28 mouse cellular contexts compared by ENCODE assay signal in genomic region chr6:128491916-128492315, GRCm38 (mm10). TPM values are rescaled to one million over a fixed set of nuclear protein-coding genes. Genes with fewer than 3 reads are reported as not detected.
DNase-seq lines count a peak whose midpoint lies in the region; ATAC-seq lines count a peak whose summit lies in the region.
"Had no signal": no experiment of that assay in that cellular context is flagged by ENCODE, and none has a peak within 500 bp of the region (broad histone marks: within the 10 kb centered on the region; RNA-seq: fewer than 3 reads in every experiment).

No protein-coding gene starts in this region.

- H3K9me3 ChIP-seq in megakaryocyte, embryonic 14.5 days: peaks cover 9% of the 10 kb centered on the region
- no peaks in the 10 kb centered on the region for H3K9me3 ChIP-seq in hindbrain, embryonic 14.5 days (ENCODE audit: control insufficient read depth, low read length)
- no peaks in the 10 kb centered on the region for H3K9me3 ChIP-seq in neural tube, embryonic 14.5 days (ENCODE audit: control insufficient read depth, low read length)
- H3K9me3 ChIP-seq in forebrain, embryonic 12.5 days: 0 out of 2 replicates have a peak, but pooled peaks cover 2% of the 10 kb centered on the region
- H3K9me3 ChIP-seq: forebrain, embryonic 13.5 days; kidney, embryonic 15.5 days; limb, embryonic 15.5 days; neural tube, embryonic 12.5 days had no signal

- no peaks in the 10 kb centered on the region for H3K36me3 ChIP-seq in megakaryocyte, embryonic 14.5 days (replicated peaks; ENCODE audit: low read length)
- no peaks in the 10 kb centered on the region for H3K36me3 ChIP-seq in hindbrain, embryonic 14.5 days (replicated peaks; ENCODE audit: control insufficient read depth, insufficient read depth)
- H3K36me3 ChIP-seq in neural tube, embryonic 14.5 days (ENCODE audit: control insufficient read depth, insufficient read depth, low read length): no peaks in the 10 kb centered on the region
- no peaks in the 10 kb centered on the region for H3K36me3 ChIP-seq in forebrain, embryonic 12.5 days (replicated peaks)
- H3K36me3 ChIP-seq: kidney, embryonic 15.5 days; limb, embryonic 15.5 days; neural tube, embryonic 12.5 days had no signal

- ATAC-seq in megakaryocyte, adult 5-6 weeks (ENCODE audit: poor library complexity, severe bottlenecking): no peak
- ATAC-seq in hindbrain, embryonic 14.5 days (ENCODE audit: low FRiP score): peak; percentile 84
- peak; percentile 85 for ATAC-seq in neural tube, embryonic 14.5 days (ENCODE audit: low read depth)
- ATAC-seq in forebrain, embryonic 12.5 days (ENCODE audit: low FRiP score): no peak; the same call in 1 of the 2 replicates
- ATAC-seq: forebrain, embryonic 13.5 days; intestine, postnatal 0 days had no signal

- H3K4me1 ChIP-seq in megakaryocyte, embryonic 14.5 days: no peaks in the 10 kb centered on the region
- H3K4me1 ChIP-seq in hindbrain, embryonic 14.5 days (replicated peaks; ENCODE audit: control insufficient read depth, insufficient read depth, low read length): no peaks in the 10 kb centered on the region
- H3K4me1 ChIP-seq in neural tube, embryonic 14.5 days (ENCODE audit: control insufficient read depth, insufficient read depth, low read length): no peaks in the 10 kb centered on the region
- no peaks in the 10 kb centered on the region for H3K4me1 ChIP-seq in forebrain, embryonic 12.5 days
- H3K4me1 ChIP-seq: forebrain, embryonic 13.5 days; kidney, embryonic 15.5 days; limb, embryonic 15.5 days; neural tube, embryonic 12.5 days had no signal

- H3K9ac ChIP-seq in hindbrain, embryonic 14.5 days: no peak overlapping the region
- no peak overlapping the region for H3K9ac ChIP-seq in neural tube, embryonic 14.5 days (replicated peaks; ENCODE audit: low read depth, low read length)
- H3K9ac ChIP-seq in forebrain, embryonic 12.5 days: no peak overlapping the region
- H3K9ac ChIP-seq: forebrain, embryonic 13.5 days; kidney, embryonic 15.5 days; limb, embryonic 15.5 days; liver, embryonic 14.5 days; lung, embryonic 14.5 days; neural tube, embryonic 12.5 days had no signal

- no peak overlapping the region for H3K4me2 ChIP-seq in hindbrain, embryonic 14.5 days (replicated peaks)
- no peak overlapping the region for H3K4me2 ChIP-seq in neural tube, embryonic 14.5 days (ENCODE audit: low read depth, low read length)
- no peak overlapping the region for H3K4me2 ChIP-seq in forebrain, embryonic 12.5 days
- H3K4me2 ChIP-seq: forebrain, embryonic 13.5 days; kidney, embryonic 15.5 days; limb, embryonic 15.5 days; lung, embryonic 14.5 days; neural tube, embryonic 12.5 days had no signal

- 67% methylated on average over 4 of the region's 4 CpGs for WGBS in hindbrain, embryonic 14.5 days
- WGBS in neural tube, embryonic 14.5 days: 71% methylated on average over 4 of the region's 4 CpGs
- WGBS in forebrain, embryonic 12.5 days: 87% methylated on average over 4 of the region's 4 CpGs

- H3K4me3 ChIP-seq in megakaryocyte, embryonic 14.5 days (replicated peaks): peak overlapping the region; percentile 18
- H3K4me3 ChIP-seq in hindbrain, embryonic 14.5 days (replicated peaks; ENCODE audit: low read length): no peak overlapping the region
- H3K4me3 ChIP-seq in neural tube, embryonic 14.5 days (ENCODE audit: low read depth, low read length): no peak overlapping the region
- H3K4me3 ChIP-seq in forebrain, embryonic 12.5 days (replicated peaks): no peak overlapping the region
- H3K4me3 ChIP-seq: forebrain, embryonic 13.5 days; gastrocnemius, adult 2 months; kidney, embryonic 15.5 days; limb, embryonic 15.5 days; neural tube, embryonic 12.5 days had no signal

- H3K27me3 ChIP-seq in megakaryocyte, embryonic 14.5 days (replicated peaks): peaks cover 2% of the 10 kb centered on the region
- no peaks in the 10 kb centered on the region for H3K27me3 ChIP-seq in hindbrain, embryonic 14.5 days (ENCODE audit: control insufficient read depth, insufficient read depth, low read length)
- H3K27me3 ChIP-seq in neural tube, embryonic 14.5 days (ENCODE audit: control insufficient read depth, insufficient read depth, low read length): no peaks in the 10 kb centered on the region
- H3K27me3 ChIP-seq in forebrain, embryonic 12.5 days: no peaks in the 10 kb centered on the region
- H3K27me3 ChIP-seq: forebrain, embryonic 13.5 days; kidney, embryonic 15.5 days; limb, embryonic 15.5 days; neural tube, embryonic 12.5 days had no signal

- DNase-seq in brain, adult 2 months (ENCODE audit: low read depth, low spot score): peak; percentile 40
- DNase-seq in hindbrain, embryonic 14.5 days (ENCODE audit: low spot score): no peak
- no peak for DNase-seq in thymus, postnatal 4 days
- DNase-seq in lung, postnatal 10 days: no peak
- DNase-seq: adrenal gland, postnatal 14 days; cerebellum, adult 11 months; cerebellum, adult 9-11 months; gastrocnemius, adult 2 months; kidney, postnatal 36 days; layer of hippocampus, postnatal 36 days; lung, embryonic 14.5 days; lung, postnatal 36 days; thymus, postnatal 14 days had no signal

- H3K27ac ChIP-seq in hindbrain, embryonic 14.5 days: no peak overlapping the region; the same call in 1 of the 2 replicates
- H3K27ac ChIP-seq in neural tube, embryonic 14.5 days (ENCODE audit: low read depth, low read length): no peak overlapping the region
- no peak overlapping the region for H3K27ac ChIP-seq in forebrain, embryonic 12.5 days
- H3K27ac ChIP-seq: forebrain, embryonic 13.5 days; gastrocnemius, adult 2 months; kidney, embryonic 15.5 days; limb, embryonic 15.5 days; liver, embryonic 14.5 days; neural tube, embryonic 12.5 days had no signal

RNA-seq across cellular contexts. Expression of gene Pzp, which starts 34.6 kb away (rescaled TPM):
- not detected in 2 replicates for polyA plus RNA-seq in megakaryocyte, embryonic 14.5 days (2012; ENCODE audit: insufficient read depth, low replicate concordance)
- total RNA-seq in megakaryocyte, adult 5-6 weeks (2015): not detected in 2 replicates
- total RNA-seq in megakaryocyte, adult 5-6 weeks (2017): not detected in 2 replicates
- polyA plus RNA-seq in hindbrain, embryonic 14.5 days (2014; fragmentation: Nextera tagmentation; extraction: Ambion mirVana): 0.13 and 0.70 TPM in 2 replicates
- 0.12 and 0.43 TPM in 2 replicates for polyA plus RNA-seq in neural tube, embryonic 14.5 days (2014; fragmentation: Nextera tagmentation; extraction: Ambion mirVana)
- polyA plus RNA-seq in forebrain, embryonic 12.5 days (2016; fragmentation: Nextera tagmentation; extraction: Ambion mirVana): 0.04 TPM in 1 of 2 replicates, not detected in the other
- total RNA-seq: common myeloid progenitor, adult 5-6 weeks; gastrocnemius, adult 2 months; hematopoietic stem cell, adult 5-6 weeks; layer of hippocampus, adult 8-10 months; layer of hippocampus, postnatal 36 days; monocyte, adult 5-6 weeks had no signal
- polyA plus RNA-seq: forebrain, embryonic 13.5 days; frontal cortex, adult 2 months; neural tube, embryonic 12.5 days had no signal

RNA-seq across cellular contexts. Expression of gene Fkbp4, which starts 53.4 kb away (rescaled TPM):
- 174 and 185 TPM in 2 replicates for polyA plus RNA-seq in megakaryocyte, embryonic 14.5 days (2012; ENCODE audit: insufficient read depth, low replicate concordance)
- total RNA-seq in megakaryocyte, adult 5-6 weeks (2015): 34.6 and 38.1 TPM in 2 replicates
- total RNA-seq in megakaryocyte, adult 5-6 weeks (2017): 93.1 and 95.7 TPM in 2 replicates
- polyA plus RNA-seq in hindbrain, embryonic 14.5 days (2014; fragmentation: Nextera tagmentation; extraction: Ambion mirVana): 293 and 307 TPM in 2 replicates
- 277 and 319 TPM in 2 replicates for polyA plus RNA-seq in neural tube, embryonic 14.5 days (2014; fragmentation: Nextera tagmentation; extraction: Ambion mirVana)
- 525 and 564 TPM in 2 replicates for polyA plus RNA-seq in forebrain, embryonic 12.5 days (2016; fragmentation: Nextera tagmentation; extraction: Ambion mirVana)

Comparison
In these comparisons a context has a peak if more than half of its experiments do, and no peak if none do; other contexts are left out.
1. ATAC-seq: peak in hindbrain, embryonic 14.5 days (single experiment) and neural tube, embryonic 14.5 days (single experiment); none in megakaryocyte, adult 5-6 weeks (single experiment) and forebrain, embryonic 12.5 days (single experiment).